In genomic region chr11:120437857-120438385, GRCm38 (mm10) we compare ENCODE assay signal across 9 mouse cellular contexts. TPM values are rescaled to one million over a fixed set of nuclear protein-coding genes. Genes with fewer than 3 reads are reported as not detected.
A peak's percentile ranks its signal among the peaks of the same experiment; 100 is the strongest.
DNase-seq lines count a peak whose midpoint lies in the region; ATAC-seq and TF ChIP-seq lines count a peak whose summit lies in the region.
"Had no signal": no experiment of that assay in that cellular context is flagged by ENCODE, and none has a peak within 500 bp of the region (broad histone marks: within the 10 kb centered on the region; RNA-seq: fewer than 3 reads in every experiment).

No protein-coding gene starts in this region.

- TF ChIP-seq POLR2A in bone marrow macrophage, adult 2 months (IDR thresholded peaks at IDR 0.05; ENCODE audit: borderline replicate concordance, low read depth, low read length), result no peak

- H3K4me1 ChIP-seq in kidney, embryonic 15.5 days, result peaks cover 12% of the 10 kb centered on the region
- H3K4me1 ChIP-seq in bone marrow macrophage, adult 2 months (ENCODE audit: control insufficient read depth, insufficient read depth, low read length), result peaks cover 9% of the 10 kb centered on the region
- H3K4me1 ChIP-seq in hindbrain, embryonic 14.5 days (replicated peaks; ENCODE audit: control insufficient read depth, insufficient read depth, low read length), result peaks cover 12% of the 10 kb centered on the region
- peaks cover 11% of the 10 kb centered on the region for H3K4me1 ChIP-seq in midbrain, embryonic 14.5 days (ENCODE audit: control insufficient read depth, insufficient read depth, low read length)

- H3K4me3 ChIP-seq in kidney, embryonic 15.5 days (replicated peaks), result peak overlapping the region; percentile 93
- H3K4me3 ChIP-seq in bone marrow macrophage, adult 2 months (ENCODE audit: insufficient read depth, low read length), result peak overlapping the region; percentile 79
- peak overlapping the region; percentile 93 for H3K4me3 ChIP-seq in hindbrain, embryonic 14.5 days (replicated peaks; ENCODE audit: low read length)
- peak overlapping the region; percentile 96 for H3K4me3 ChIP-seq in midbrain, embryonic 14.5 days (replicated peaks; ENCODE audit: low read depth, low read length)

- no peak for TF ChIP-seq CTCF in bone marrow macrophage, adult 2 months (IDR thresholded peaks at IDR 0.05; ENCODE audit: low read depth, low read length)

- H3K9me3 ChIP-seq in kidney, embryonic 15.5 days (replicated peaks), result no peaks in the 10 kb centered on the region
- no peaks in the 10 kb centered on the region for H3K9me3 ChIP-seq in hindbrain, embryonic 14.5 days (ENCODE audit: control insufficient read depth, low read length)
- H3K9me3 ChIP-seq in midbrain, embryonic 14.5 days (ENCODE audit: control insufficient read depth, low read length), result no peaks in the 10 kb centered on the region

- H3K27me3 ChIP-seq in kidney, embryonic 15.5 days, result no peaks in the 10 kb centered on the region
- no peaks in the 10 kb centered on the region for H3K27me3 ChIP-seq in hindbrain, embryonic 14.5 days (ENCODE audit: control insufficient read depth, insufficient read depth, low read length)
- H3K27me3 ChIP-seq in midbrain, embryonic 14.5 days (ENCODE audit: control insufficient read depth, insufficient read depth, low read length), result no peaks in the 10 kb centered on the region

- 24% methylated on average over 12 of the region's 12 CpGs for WGBS in kidney, embryonic 15.5 days
- WGBS in hindbrain, embryonic 14.5 days, result 30% methylated on average over 12 of the region's 12 CpGs
- 29% methylated on average over 12 of the region's 12 CpGs for WGBS in midbrain, embryonic 14.5 days

- peak overlapping the region; percentile 76 for H3K4me2 ChIP-seq in kidney, embryonic 15.5 days
- peak overlapping the region; percentile 70 for H3K4me2 ChIP-seq in hindbrain, embryonic 14.5 days (replicated peaks)
- peak overlapping the region; percentile 95 for H3K4me2 ChIP-seq in midbrain, embryonic 14.5 days (ENCODE audit: low read length)

- ATAC-seq in kidney, embryonic 15.5 days (replicated peaks; ENCODE audit: low FRiP score), result no peak
- ATAC-seq in hindbrain, embryonic 14.5 days (ENCODE audit: low FRiP score), result no peak
- no peak for ATAC-seq in midbrain, embryonic 14.5 days (ENCODE audit: low FRiP score, low TSS enrichment)
- ATAC-seq in cerebellum, adult (ENCODE audit: insufficient number of reproducible peaks, low FRiP score, low TSS enrichment), result no peak

- no peak for DNase-seq in kidney, postnatal 4 days
- no peak for DNase-seq in hindbrain, embryonic 14.5 days (ENCODE audit: low spot score)
- no peak for DNase-seq in midbrain, embryonic 14.5 days
- no peak for DNase-seq in urinary bladder, postnatal 10 days (ENCODE audit: low spot score)
- DNase-seq in right cerebral cortex, postnatal 4 days, result no peak

- peak overlapping the region; percentile 83 for H3K27ac ChIP-seq in kidney, embryonic 15.5 days
- H3K27ac ChIP-seq in bone marrow macrophage, adult 2 months (ENCODE audit: insufficient read depth, low read depth, low read length), result peak overlapping the region; percentile 37; the same call in 1 of the 2 replicates
- H3K27ac ChIP-seq in hindbrain, embryonic 14.5 days, result no peak overlapping the region; the same call in 1 of the 2 replicates
- no peak overlapping the region for H3K27ac ChIP-seq in midbrain, embryonic 14.5 days (replicated peaks; ENCODE audit: low read depth, low read length)

- peak overlapping the region; percentile 99 for H3K9ac ChIP-seq in kidney, embryonic 15.5 days
- peak overlapping the region; percentile 92 for H3K9ac ChIP-seq in hindbrain, embryonic 14.5 days
- H3K9ac ChIP-seq in midbrain, embryonic 14.5 days (replicated peaks; ENCODE audit: low read length), result peak overlapping the region; percentile 92; the same call in 1 of the 2 replicates

- H3K36me3 ChIP-seq in kidney, embryonic 15.5 days, result peaks cover 23% of the 10 kb centered on the region
- peaks cover 26% of the 10 kb centered on the region for H3K36me3 ChIP-seq in hindbrain, embryonic 14.5 days (replicated peaks; ENCODE audit: control insufficient read depth, insufficient read depth)
- peaks cover 24% of the 10 kb centered on the region for H3K36me3 ChIP-seq in midbrain, embryonic 14.5 days (ENCODE audit: control insufficient read depth, insufficient read depth, low read length)

RNA-seq across cellular contexts. Expression of gene Nploc4, which starts 0.4 kb away (rescaled TPM):
- 33.5 and 34.8 TPM in 2 replicates for polyA plus RNA-seq in kidney, embryonic 15.5 days (2015; fragmentation: Nextera tagmentation; extraction: Ambion mirVana)
- 45.6 and 46.6 TPM in 2 replicates for polyA plus RNA-seq in bone marrow macrophage, adult 2 months (2012; ENCODE audit: insufficient read depth, insufficient read length, missing spikeins)
- 37.4 and 39.3 TPM in 2 replicates for polyA plus RNA-seq in hindbrain, embryonic 14.5 days (2014; fragmentation: Nextera tagmentation; extraction: Ambion mirVana)
- 32.2 and 41.3 TPM in 2 replicates for polyA plus RNA-seq in midbrain, embryonic 14.5 days (2014; fragmentation: Nextera tagmentation; extraction: Ambion mirVana)

RNA-seq across cellular contexts. Expression of gene Tspan10, which starts 4.5 kb away (rescaled TPM):
- not detected in 2 replicates for polyA plus RNA-seq in kidney, embryonic 15.5 days (2015; fragmentation: Nextera tagmentation; extraction: Ambion mirVana)
- 0.32 TPM in 1 of 2 replicates, not detected in the other for polyA plus RNA-seq in bone marrow macrophage, adult 2 months (2012; ENCODE audit: insufficient read depth, insufficient read length, missing spikeins)
- not detected in 2 replicates for polyA plus RNA-seq in hindbrain, embryonic 14.5 days (2014; fragmentation: Nextera tagmentation; extraction: Ambion mirVana)
- not detected in 2 replicates for polyA plus RNA-seq in midbrain, embryonic 14.5 days (2014; fragmentation: Nextera tagmentation; extraction: Ambion mirVana)
- polyA plus RNA-seq: gonadal fat pad, adult 2 months had no signal

RNA-seq across cellular contexts. Expression of gene Pde6g, which starts 15.4 kb away (rescaled TPM):
- polyA plus RNA-seq in kidney, embryonic 15.5 days (2015; fragmentation: Nextera tagmentation; extraction: Ambion mirVana), result 0.28 and 0.38 TPM in 2 replicates
- polyA plus RNA-seq in bone marrow macrophage, adult 2 months (2012; ENCODE audit: insufficient read depth, insufficient read length, missing spikeins), result 0.49 and 0.62 TPM in 2 replicates
- 0.40 TPM in 2 replicates for polyA plus RNA-seq in hindbrain, embryonic 14.5 days (2014; fragmentation: Nextera tagmentation; extraction: Ambion mirVana)
- polyA plus RNA-seq in midbrain, embryonic 14.5 days (2014; fragmentation: Nextera tagmentation; extraction: Ambion mirVana), result 0.32 TPM in 1 of 2 replicates, not detected in the other

RNA-seq across cellular contexts. Expression of gene Oxld1, which starts 19.9 kb away (rescaled TPM):
- polyA plus RNA-seq in kidney, embryonic 15.5 days (2015; fragmentation: Nextera tagmentation; extraction: Ambion mirVana), result 13.1 and 13.8 TPM in 2 replicates
- 11.4 and 15.4 TPM in 2 replicates for polyA plus RNA-seq in bone marrow macrophage, adult 2 months (2012; ENCODE audit: insufficient read depth, insufficient read length, missing spikeins)
- 11.4 and 12.4 TPM in 2 replicates for polyA plus RNA-seq in hindbrain, embryonic 14.5 days (2014; fragmentation: Nextera tagmentation; extraction: Ambion mirVana)
- polyA plus RNA-seq in midbrain, embryonic 14.5 days (2014; fragmentation: Nextera tagmentation; extraction: Ambion mirVana), result 11.2 and 12.5 TPM in 2 replicates

RNA-seq across cellular contexts. Expression of gene Ccdc137, which starts 20.0 kb away (rescaled TPM):
- 40.5 and 41.9 TPM in 2 replicates for polyA plus RNA-seq in kidney, embryonic 15.5 days (2015; fragmentation: Nextera tagmentation; extraction: Ambion mirVana)
- 9.9 and 16.6 TPM in 2 replicates for polyA plus RNA-seq in bone marrow macrophage, adult 2 months (2012; ENCODE audit: insufficient read depth, insufficient read length, missing spikeins)
- polyA plus RNA-seq in hindbrain, embryonic 14.5 days (2014; fragmentation: Nextera tagmentation; extraction: Ambion mirVana), result 19.9 and 20.8 TPM in 2 replicates
- 17.8 and 19.9 TPM in 2 replicates for polyA plus RNA-seq in midbrain, embryonic 14.5 days (2014; fragmentation: Nextera tagmentation; extraction: Ambion mirVana)

Comparison
In these comparisons a context has a peak if more than half of its experiments do, and no peak if none do; other contexts are left out.
1. H3K27ac ChIP-seq: peak in kidney, embryonic 15.5 days (single experiment) and bone marrow macrophage, adult 2 months (single experiment); none in hindbrain, embryonic 14.5 days (single experiment) and midbrain, embryonic 14.5 days (single experiment).
2. Peak in every context shown above with its lines, with median percentiles within 50 percentile points of each other: H3K4me2 ChIP-seq, H3K4me3 ChIP-seq and H3K9ac ChIP-seq.